In genomic region chr12:84276288-84276687, GRCm38 (mm10) we compare ENCODE assay signal across 13 mouse cellular contexts.
"Had no signal": no experiment of that assay in that cellular context is flagged by ENCODE, and none has a peak within 500 bp of the region (broad histone marks: within the 10 kb centered on the region; RNA-seq: fewer than 3 reads in every experiment).

No protein-coding gene starts in this region.

- H3K36me3 ChIP-seq: limb, embryonic 15.5 days; liver, embryonic 12.5 days; lung, embryonic 15.5 days; midbrain, embryonic 15.5 days; neural tube, embryonic 12.5 days had no signal

- ATAC-seq: liver, embryonic 12.5 days; midbrain, embryonic 15.5 days had no signal

- DNase-seq: kidney, adult 18-20 months; kidney, postnatal 25 days; layer of hippocampus, adult 9-11 months; layer of hippocampus, postnatal 36 days; right cerebral cortex, postnatal 4 days; spleen, adult 18-20 months; thymus, adult 2 months; thymus, postnatal 25 days had no signal

- H3K4me3 ChIP-seq: limb, embryonic 15.5 days; liver, embryonic 12.5 days; lung, embryonic 15.5 days; midbrain, embryonic 15.5 days; neural tube, embryonic 12.5 days had no signal

- H3K27ac ChIP-seq: limb, embryonic 15.5 days; liver, embryonic 12.5 days; lung, embryonic 15.5 days; midbrain, embryonic 15.5 days; neural tube, embryonic 12.5 days had no signal
